Comparison of ENCODE assay signal across 8 mouse cellular contexts in genomic region chr7:143649034-143649768, GRCm38 (mm10). TPM values are rescaled to one million over a fixed set of nuclear protein-coding genes. Genes with fewer than 3 reads are reported as not detected.
DNase-seq lines count a peak whose midpoint lies in the region; ATAC-seq lines count a peak whose summit lies in the region.

TSS of gene Tnfrsf22 (minus strand) at chr7:143649661.

- ATAC-seq in inflammation-experienced regulatory T-cells, adult 6 months = peak; percentile 100
- ATAC-seq in megakaryocyte progenitor cell, adult 5-6 weeks (replicated peaks; ENCODE audit: poor library complexity) = peak; percentile 100

- peak; percentile 93 for DNase-seq in adrenal gland, adult 2 months
- peak; percentile 91 for DNase-seq in embryo, embryonic 11 days
- peak; percentile 84 for DNase-seq in gastrocnemius, postnatal 14 days
- peak; percentile 74 to 93 for DNase-seq in left cerebral cortex, postnatal 10 days (ENCODE audit: extremely low spot score in 1 of 2, low spot score in 2 of 2)
- peak; percentile 90 to 92 for DNase-seq in right cerebral cortex, postnatal 10 days (ENCODE audit: low spot score in 2 of 2)
- peak; percentile 85 for DNase-seq in urinary bladder, postnatal 14 days (ENCODE audit: low spot score)

- intact Hi-C loops in gastrocnemius, postnatal 14 days (cut with DNase I; ENCODE audit: low total_unique reads) = no loop called here
- intact Hi-C loops in left cerebral cortex, postnatal 10 days (cut with DNase I) = no loop called here

RNA-seq across cellular contexts. Expression of gene Tnfrsf22, which starts in this region (rescaled TPM):
- 1 to 10 TPM; 3.9 to 4.4 TPM for total RNA-seq in adrenal gland, adult 2 months (2021)
- polyA plus RNA-seq in adrenal gland, adult 2 months (2012; rRNA removed) = 3.1 and 3.9 TPM in 2 replicates
- 1 to 10 TPM; 1.5 to 3.0 TPM for total RNA-seq in gastrocnemius, postnatal 14 days (2021)
- polyA plus RNA-seq in inflammation-experienced regulatory T-cells, adult 6 months (2017; shearing (Covaris generic)) = 10 to 100 TPM in 2 of 3 experiments, 1 to 10 TPM in 1; 6.9 to 21.9 (median 16.0) TPM
- total RNA-seq in left cerebral cortex, postnatal 10 days (2021) = 1 to 10 TPM; 3.4 to 4.8 TPM
- total RNA-seq in megakaryocyte progenitor cell, adult 5-6 weeks (2015) = 8.3 and 13.6 TPM in 2 replicates
- 2.8 and 5.7 TPM in 2 replicates for total RNA-seq in megakaryocyte progenitor cell, adult 5-6 weeks (2017)

Comparison
In these comparisons a context has a peak if more than half of its experiments do, and no peak if none do; other contexts are left out.
1. Peak in every context shown above with its lines: DNase-seq and ATAC-seq.